Mouse (Mus musculus) C2C12 (cell line): ENCODE results near the gene Vmn2r49. TPM values are rescaled to one million over a fixed set of nuclear protein-coding genes. Genes with fewer than 3 reads are reported as not detected.
"Not testable (repeated sequence)": the region's sequence is repeated elsewhere in the genome, so short reads cannot be mapped to it uniquely, and the experiment has no call there.

ENCODE experiments used
- H3K27me3 ChIP-seq: one replicate; pipeline ENCODE4 v1.6.1; 2011; ENCODE audit not compliant: control insufficient read depth, insufficient read depth, insufficient read length
- H3K36me3 ChIP-seq: one replicate; pipeline ENCODE4 v1.6.1; 2011; ENCODE audit not compliant: control insufficient read depth, insufficient read depth
- H3K4me3 ChIP-seq: one replicate; pipeline ENCODE4 v1.5.1; 2011; ENCODE audit warnings: mild to moderate bottlenecking, control low read depth; ENCODE audit not compliant: poor library complexity, insufficient read depth, severe bottlenecking
- H3K79me2 ChIP-seq: one replicate; pipeline ENCODE4 v1.6.1; 2011; ENCODE audit not compliant: control insufficient read depth, insufficient read depth
- H3K79me3 ChIP-seq: one replicate; pipeline ENCODE4 v1.6.1; 2011; ENCODE audit warnings: low read depth, control low read depth
- H3ac ChIP-seq: one replicate; pipeline ENCODE3; 2011; ENCODE audit warnings: low read depth; ENCODE audit not compliant: control insufficient read depth, insufficient read length
- long read RNA-seq, 2 experiments: library from polyadenylated mRNA; unstranded; transcript quantifications; one replicate each; pipeline ENCODE4 v2.0.0; 2019 to 2020
- polyA plus RNA-seq: library from polyadenylated mRNA; unstranded; fragments of >200 nt; fragmentation: generic; extraction: Trizol; gene quantifications from one replicate; pipeline ENCODE4 v1.2.1, GENCODE M21; 2012; ENCODE audit warnings: missing spikeins

Gene Vmn2r49
- not detected for polyA plus RNA-seq
- long read RNA-seq, experiment 1 = 0 reads
- long read RNA-seq, experiment 2 = 0 reads

GRCm38 (mm10) chr7:9992157-9992556 lies at the start of gene Vmn2r49:
TSS of gene Vmn2r49 (minus strand) at chr7:9992257.
- H3K27me3 ChIP-seq, H3K79me2 ChIP-seq, H3K36me3 ChIP-seq, H3ac ChIP-seq, H3K4me3 ChIP-seq, H3K79me3 ChIP-seq: not testable (repeated sequence)

GRCm38 (mm10) chr7:9953485-9953884 lies 38.6 kb downstream of the Vmn2r49 start, which contains the start of gene Vmn2r48:
TSS of gene Vmn2r48 (minus strand) at chr7:9953585.
- H3K79me3 ChIP-seq, H3K27me3 ChIP-seq, H3K79me2 ChIP-seq, H3K36me3 ChIP-seq, H3ac ChIP-seq, H3K4me3 ChIP-seq: not testable (repeated sequence)

Other genes with a start within 250 kb of the Vmn2r49 start
- not detected for gene Vmn2r46, start 221.7 kb downstream of the Vmn2r49 start, polyA plus RNA-seq
- gene Vmn2r47, start 150.9 kb downstream of the Vmn2r49 start, polyA plus RNA-seq = not detected
- not detected for gene Vmn2r48, start 38.7 kb downstream of the Vmn2r49 start, polyA plus RNA-seq
- gene Vmn2r50, start 61.0 kb upstream of the Vmn2r49 start, polyA plus RNA-seq = not detected
- not detected for gene Vmn2r51, start 113.5 kb upstream of the Vmn2r49 start, polyA plus RNA-seq
- not detected for gene Vmn2r52, start 184.3 kb upstream of the Vmn2r49 start, polyA plus RNA-seq